Mouse (Mus musculus): Measurements from ENCODE around the gene Tmem50b. TPM values are rescaled to one million over a fixed set of nuclear protein-coding genes. Genes with fewer than 3 reads are reported as not detected.
A peak's percentile ranks its signal among the peaks of the same experiment; 100 is the strongest.
"Not testable (repeated sequence)": the region's sequence is repeated elsewhere in the genome, so short reads cannot be mapped to it uniquely, and the experiment has no call there.

Gene Tmem50b
- total RNA-seq, 1 experiment from 2014 or later, result 81.5 TPM

- no peak for ATAC-seq (ENCODE audit: extremely low read depth, insufficient number of reproducible peaks, low FRiP score, poor library complexity, severe bottlenecking)
These were observed 49.6 kb downstream of the Tmem50b start for GRCm38 (mm10) chr16:91547974-91548373.

GRCm38 (mm10) chr16:91546836-91547741 lies 50.5 kb downstream of the Tmem50b start, which contains the start of gene Ifngr2:
Gene Ifngr2 (plus strand): TSS chr16:91547072.
- ATAC-seq (ENCODE audit: extremely low read depth, insufficient number of reproducible peaks, low FRiP score, poor library complexity, severe bottlenecking), result peak; percentile 14

- ATAC-seq (ENCODE audit: extremely low read depth, insufficient number of reproducible peaks, low FRiP score, poor library complexity, severe bottlenecking), result peak; percentile 83
These were observed 51.2 kb downstream of the Tmem50b start for GRCm38 (mm10) chr16:91546391-91546835.

- ATAC-seq (ENCODE audit: extremely low read depth, insufficient number of reproducible peaks, low FRiP score, poor library complexity, severe bottlenecking), result peak; percentile 39
These were observed 51.9 kb downstream of the Tmem50b start for GRCm38 (mm10) chr16:91545597-91546281.

GRCm38 (mm10) chr16:91543619-91544018 lies 54.0 kb downstream of the Tmem50b start:
- no peak for ATAC-seq (ENCODE audit: extremely low read depth, insufficient number of reproducible peaks, low FRiP score, poor library complexity, severe bottlenecking)

GRCm38 (mm10) chr16:91541573-91542081 lies 56.0 kb downstream of the Tmem50b start:
- no peak for ATAC-seq (ENCODE audit: extremely low read depth, insufficient number of reproducible peaks, low FRiP score, poor library complexity, severe bottlenecking)

- ATAC-seq (ENCODE audit: extremely low read depth, insufficient number of reproducible peaks, low FRiP score, poor library complexity, severe bottlenecking), result peak; percentile 18; the same call in 1 of the 2 replicates
These were observed 59.1 kb downstream of the Tmem50b start for GRCm38 (mm10) chr16:91538513-91538912.

GRCm38 (mm10) chr16:91538051-91538450 lies 59.5 kb downstream of the Tmem50b start:
- peak; percentile 28; the same call in 1 of the 2 replicates for ATAC-seq (ENCODE audit: extremely low read depth, insufficient number of reproducible peaks, low FRiP score, poor library complexity, severe bottlenecking)

- ATAC-seq (ENCODE audit: extremely low read depth, insufficient number of reproducible peaks, low FRiP score, poor library complexity, severe bottlenecking), result no peak
These were observed 60.5 kb downstream of the Tmem50b start for GRCm38 (mm10) chr16:91537065-91537464.

GRCm38 (mm10) chr16:91536372-91536771 lies 61.2 kb downstream of the Tmem50b start:
- no peak for ATAC-seq (ENCODE audit: extremely low read depth, insufficient number of reproducible peaks, low FRiP score, poor library complexity, severe bottlenecking)

GRCm38 (mm10) chr16:91534888-91535287 lies 62.7 kb downstream of the Tmem50b start:
- ATAC-seq (ENCODE audit: extremely low read depth, insufficient number of reproducible peaks, low FRiP score, poor library complexity, severe bottlenecking), result no peak

GRCm38 (mm10) chr16:91534477-91534876 lies 63.1 kb downstream of the Tmem50b start:
- peak; percentile 53 for ATAC-seq (ENCODE audit: extremely low read depth, insufficient number of reproducible peaks, low FRiP score, poor library complexity, severe bottlenecking)

- ATAC-seq (ENCODE audit: extremely low read depth, insufficient number of reproducible peaks, low FRiP score, poor library complexity, severe bottlenecking), result peak; percentile 39
These were observed 64.3 kb downstream of the Tmem50b start for GRCm38 (mm10) chr16:91533097-91534001.

- ATAC-seq (ENCODE audit: extremely low read depth, insufficient number of reproducible peaks, low FRiP score, poor library complexity, severe bottlenecking), result no peak
These were observed 65.2 kb downstream of the Tmem50b start for GRCm38 (mm10) chr16:91532429-91532828.

- no peak for ATAC-seq (ENCODE audit: extremely low read depth, insufficient number of reproducible peaks, low FRiP score, poor library complexity, severe bottlenecking)
These were observed 65.7 kb downstream of the Tmem50b start for GRCm38 (mm10) chr16:91531856-91532255.

- ATAC-seq (ENCODE audit: extremely low read depth, insufficient number of reproducible peaks, low FRiP score, poor library complexity, severe bottlenecking), result not testable (repeated sequence)
These were observed 66.8 kb downstream of the Tmem50b start for GRCm38 (mm10) chr16:91530830-91531229.

GRCm38 (mm10) chr16:91528578-91528977 lies 69.0 kb downstream of the Tmem50b start:
- ATAC-seq (ENCODE audit: extremely low read depth, insufficient number of reproducible peaks, low FRiP score, poor library complexity, severe bottlenecking), result no peak

- no peak for ATAC-seq (ENCODE audit: extremely low read depth, insufficient number of reproducible peaks, low FRiP score, poor library complexity, severe bottlenecking)
These were observed 70.1 kb downstream of the Tmem50b start for GRCm38 (mm10) chr16:91527500-91527899.

GRCm38 (mm10) chr16:91527051-91527450 lies 70.5 kb downstream of the Tmem50b start:
- ATAC-seq (ENCODE audit: extremely low read depth, insufficient number of reproducible peaks, low FRiP score, poor library complexity, severe bottlenecking), result no peak

Data from neutrophil, adult 5-6 weeks (primary cell).